Mouse (Mus musculus): ENCODE data around the gene Zfhx3. TPM values are rescaled to one million over a fixed set of nuclear protein-coding genes. Genes with fewer than 3 reads are reported as not detected.

Gene Zfhx3
- total RNA-seq, 1 experiment from 2014 or later = 2.1 TPM

DNA sequence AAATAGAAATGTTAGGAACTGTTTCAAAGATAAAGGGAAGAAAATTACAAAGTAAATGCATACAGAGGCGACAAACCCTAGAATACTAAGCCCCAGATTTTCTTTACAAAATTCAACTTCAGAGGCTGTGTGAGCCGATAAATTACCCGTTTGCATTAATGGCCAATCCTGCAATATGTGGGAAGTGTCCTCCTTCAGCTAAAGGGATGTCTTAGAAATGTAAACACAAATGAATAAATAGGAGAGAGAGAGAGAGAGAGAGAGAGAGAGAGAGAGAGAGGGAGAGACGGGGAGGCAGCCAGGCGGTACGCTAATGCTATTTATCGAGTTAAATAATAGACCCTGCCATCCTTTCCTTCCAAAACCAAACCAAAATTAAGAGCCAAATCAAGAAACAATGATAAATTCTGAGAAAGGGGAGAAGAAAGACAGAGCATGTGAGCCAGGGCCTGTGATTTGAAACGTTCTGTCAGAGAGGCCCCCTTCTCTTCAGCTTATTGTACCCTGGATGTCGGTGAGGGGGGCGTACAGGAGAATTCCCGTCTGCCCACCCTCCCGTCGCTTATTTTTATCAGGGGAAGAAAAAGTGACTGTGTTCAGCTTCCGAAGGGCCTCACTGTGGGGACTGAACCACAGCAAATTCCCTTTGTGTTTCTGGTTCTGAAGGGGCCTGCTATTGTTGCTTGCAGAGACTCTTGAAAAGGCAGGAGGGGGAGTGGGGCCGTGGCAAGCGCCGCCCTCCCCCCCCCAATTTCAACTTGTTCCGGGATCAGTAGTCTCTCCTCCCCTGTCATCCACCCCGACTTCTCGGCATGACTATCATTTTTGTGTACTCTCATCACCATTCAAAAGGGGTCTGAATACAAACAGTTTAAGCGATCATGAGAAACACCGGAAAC is 303.8 kb downstream of the Zfhx3 start:
- ATAC-seq (replicated peaks in 1 of 2; ENCODE audit: insufficient read depth in 1 of 2, low FRiP score in 2 of 2, low TSS enrichment in 1 of 2, low read depth in 1 of 2, poor library complexity in 2 of 2, severe bottlenecking in 2 of 2) = no peak

DNA sequence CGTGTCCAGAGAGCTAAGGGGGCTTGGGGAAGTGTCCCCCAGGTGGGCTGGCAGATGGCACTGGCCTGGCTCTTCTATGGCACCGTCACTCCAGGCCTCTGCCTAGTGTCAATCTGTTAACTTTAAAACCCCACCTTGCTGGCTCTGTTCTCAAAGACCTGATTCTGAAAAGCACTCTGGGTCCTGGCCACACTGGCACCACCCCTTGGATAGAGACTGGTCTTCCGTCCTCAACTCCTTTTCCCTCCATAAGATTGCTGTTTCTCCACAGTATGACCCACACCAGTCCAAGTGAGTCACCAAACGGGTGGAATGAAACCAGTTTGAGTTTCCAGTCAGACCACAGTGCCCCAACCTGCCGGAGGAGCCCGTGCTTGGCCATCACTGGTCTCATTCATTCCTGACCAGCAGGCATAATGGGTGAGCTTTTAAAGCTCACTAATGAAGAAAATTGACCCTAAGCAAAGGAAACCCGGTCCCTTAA is 304.5 kb downstream of the Zfhx3 start:
- ATAC-seq (replicated peaks in 1 of 2; ENCODE audit: insufficient read depth in 1 of 2, low FRiP score in 2 of 2, low TSS enrichment in 1 of 2, low read depth in 1 of 2, poor library complexity in 2 of 2, severe bottlenecking in 2 of 2) = no peak

DNA sequence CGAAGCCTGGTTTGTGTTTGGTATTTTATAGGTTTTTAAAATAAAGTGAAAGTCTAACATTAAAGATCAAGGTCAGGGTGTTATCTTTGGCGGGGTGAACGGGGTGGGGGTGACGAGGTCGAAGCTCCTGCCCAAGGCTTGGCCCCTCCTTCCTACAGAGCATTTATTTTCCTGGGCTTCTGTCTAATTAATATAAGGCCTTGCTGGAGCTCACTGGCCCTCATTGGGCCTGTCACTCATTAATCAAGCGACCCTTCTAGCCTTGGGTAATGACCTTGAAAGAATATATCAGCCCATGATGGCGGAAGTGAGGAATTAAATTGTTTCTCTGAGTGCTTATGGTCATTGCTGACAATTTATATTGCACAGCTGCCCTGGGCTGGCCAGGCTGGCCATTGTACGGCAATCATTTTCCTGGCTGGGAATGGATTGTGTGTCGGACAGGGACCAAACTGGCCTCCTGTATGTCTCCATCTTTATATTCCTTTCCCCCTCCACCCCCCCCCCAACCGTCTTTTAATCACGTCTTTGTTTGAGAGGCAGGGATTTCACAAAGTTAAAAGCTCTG is 322.2 kb downstream of the Zfhx3 start:
- ATAC-seq (replicated peaks in 1 of 2; ENCODE audit: insufficient read depth in 1 of 2, low FRiP score in 2 of 2, low TSS enrichment in 1 of 2, low read depth in 1 of 2, poor library complexity in 2 of 2, severe bottlenecking in 2 of 2) = no peak

- ATAC-seq (replicated peaks in 1 of 2; ENCODE audit: insufficient read depth in 1 of 2, low FRiP score in 2 of 2, low TSS enrichment in 1 of 2, low read depth in 1 of 2, poor library complexity in 2 of 2, severe bottlenecking in 2 of 2) = no peak
These were observed 335.5 kb downstream of the Zfhx3 start for GRCm38 (mm10) chr8:108277960-108278359.

DNA sequence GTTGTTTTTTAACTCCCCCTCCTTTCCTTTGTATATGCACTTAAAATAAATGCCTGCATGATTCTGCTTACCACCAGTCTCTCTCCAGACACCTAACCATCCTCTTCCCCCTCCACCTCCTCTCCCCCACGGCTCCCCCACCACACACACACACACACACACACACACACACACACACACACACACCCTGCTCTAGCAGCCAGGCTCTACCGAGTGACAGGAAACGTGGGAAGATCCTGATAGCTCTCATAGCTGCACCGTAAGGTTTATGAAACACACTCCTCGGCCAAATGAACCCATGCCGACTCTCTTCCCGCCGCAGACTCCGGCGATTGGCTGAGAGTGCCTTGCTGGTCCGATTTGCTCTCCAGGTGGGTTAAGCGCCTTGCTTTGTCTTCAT is 339.5 kb downstream of the Zfhx3 start:
- ATAC-seq (replicated peaks in 1 of 2; ENCODE audit: insufficient read depth in 1 of 2, low FRiP score in 2 of 2, low TSS enrichment in 1 of 2, low read depth in 1 of 2, poor library complexity in 2 of 2, severe bottlenecking in 2 of 2) = peak; percentile 48 to 59; a peak in 3 of 4 replicates

GRCm38 (mm10) chr8:108286117-108286516 is 343.7 kb downstream of the Zfhx3 start:
- ATAC-seq (replicated peaks in 1 of 2; ENCODE audit: insufficient read depth in 1 of 2, low FRiP score in 2 of 2, low TSS enrichment in 1 of 2, low read depth in 1 of 2, poor library complexity in 2 of 2, severe bottlenecking in 2 of 2) = peak; percentile 88

DNA sequence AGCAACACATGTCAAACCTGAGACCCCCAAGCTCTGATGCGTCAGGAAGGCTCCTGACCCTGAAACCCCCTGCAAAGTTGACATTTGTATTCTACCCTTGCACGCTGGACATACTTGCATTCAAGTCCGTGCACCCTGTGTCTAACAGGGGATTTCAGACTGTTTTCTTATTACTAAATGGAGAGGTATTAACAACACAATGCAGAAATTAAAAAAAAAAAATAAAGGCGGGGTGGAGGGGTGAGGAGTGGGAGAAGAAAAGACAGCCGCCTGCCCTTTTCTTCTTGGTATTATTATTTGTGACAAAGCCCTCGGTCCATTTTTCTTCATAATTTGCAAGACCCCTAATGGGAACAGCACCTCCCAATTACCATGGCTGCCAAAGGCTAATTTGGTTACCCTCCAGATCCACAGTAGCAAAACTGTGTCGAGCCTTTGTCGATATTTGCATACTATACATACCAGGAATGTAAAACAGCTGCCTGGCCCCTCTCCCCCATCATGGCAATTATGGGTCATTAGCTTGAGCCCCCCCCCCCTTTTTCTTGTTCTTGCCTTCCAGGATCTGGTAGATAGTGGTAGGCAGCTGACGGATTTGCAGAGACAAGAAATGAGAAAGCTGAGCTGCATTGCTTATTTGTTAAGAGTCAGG is 358.6 kb downstream of the Zfhx3 start:
- ATAC-seq (replicated peaks in 1 of 2; ENCODE audit: insufficient read depth in 1 of 2, low FRiP score in 2 of 2, low TSS enrichment in 1 of 2, low read depth in 1 of 2, poor library complexity in 2 of 2, severe bottlenecking in 2 of 2) = no peak

DNA sequence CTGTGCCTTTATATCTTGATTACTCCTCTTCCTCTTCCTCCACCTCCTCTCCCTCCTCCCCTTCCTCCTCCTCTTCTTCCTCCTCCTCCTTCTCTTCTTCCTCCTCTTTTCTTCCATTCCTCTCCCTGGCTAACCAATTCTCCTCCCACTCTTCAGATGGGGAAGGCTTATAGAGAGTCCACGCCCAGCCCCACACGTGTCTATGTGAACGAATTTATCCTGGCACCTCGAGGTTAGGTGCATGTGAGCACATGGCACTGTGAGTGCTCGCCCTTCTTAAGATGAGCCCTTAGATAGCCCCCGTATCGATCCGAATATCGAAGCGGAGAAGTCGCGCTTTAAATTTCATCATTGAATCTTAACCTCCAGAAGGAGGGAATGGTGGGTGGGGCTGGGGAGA is 359.2 kb downstream of the Zfhx3 start:
- ATAC-seq (replicated peaks in 1 of 2; ENCODE audit: insufficient read depth in 1 of 2, low FRiP score in 2 of 2, low TSS enrichment in 1 of 2, low read depth in 1 of 2, poor library complexity in 2 of 2, severe bottlenecking in 2 of 2) = no peak

DNA sequence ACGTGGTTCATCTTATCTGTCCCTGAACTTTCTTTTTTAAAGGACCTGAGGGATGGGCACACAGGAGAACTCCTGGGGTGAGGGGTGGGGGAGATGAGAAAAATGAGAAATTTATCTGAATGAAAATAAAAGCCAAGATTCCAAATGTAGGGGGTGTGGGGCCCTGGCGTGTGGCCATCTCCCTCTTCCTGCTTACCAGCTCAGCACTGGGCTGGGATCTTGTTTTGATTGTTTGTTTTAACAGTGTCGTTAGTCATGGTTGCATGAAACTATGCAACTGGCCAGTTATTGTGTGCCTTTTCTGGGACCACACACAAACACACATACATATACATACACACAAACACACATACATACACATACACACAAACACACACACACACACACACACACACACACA is 362.9 kb downstream of the Zfhx3 start:
- ATAC-seq (replicated peaks in 1 of 2; ENCODE audit: insufficient read depth in 1 of 2, low FRiP score in 2 of 2, low TSS enrichment in 1 of 2, low read depth in 1 of 2, poor library complexity in 2 of 2, severe bottlenecking in 2 of 2) = no peak

DNA sequence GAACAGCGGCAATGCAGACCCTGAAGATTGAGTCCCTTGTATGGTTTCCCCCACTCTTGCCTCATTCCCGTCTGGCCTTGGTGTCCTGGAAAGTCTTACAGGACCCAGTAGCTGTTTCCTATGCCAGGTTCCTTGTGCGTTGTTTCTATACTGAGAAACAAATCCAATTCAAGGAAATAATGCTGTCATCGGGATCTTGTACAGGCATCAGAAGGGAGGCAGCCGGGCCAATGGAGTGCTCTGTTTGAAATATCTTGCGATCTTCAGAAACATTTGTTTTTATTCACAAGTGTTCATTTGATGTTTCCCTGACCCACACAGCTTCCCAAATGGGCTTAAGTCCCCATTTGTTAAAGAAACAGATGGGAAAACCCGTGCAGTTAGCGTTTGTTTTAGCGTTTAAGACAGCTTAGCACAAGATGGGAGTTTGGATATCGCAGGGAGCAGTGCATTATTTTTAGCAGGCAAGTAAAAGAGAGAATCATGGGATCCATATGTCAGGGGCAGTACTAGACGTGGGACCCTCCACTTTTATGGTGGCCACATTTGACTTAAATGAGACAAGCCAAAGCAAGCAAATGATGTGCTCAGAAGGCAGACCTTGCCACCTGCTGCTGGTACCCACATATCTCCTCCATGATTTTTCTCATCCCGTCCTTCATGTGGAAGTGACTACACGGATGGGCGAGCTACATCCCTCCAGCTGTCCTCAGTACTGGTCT is 367.2 kb downstream of the Zfhx3 start:
- ATAC-seq (replicated peaks in 1 of 2; ENCODE audit: insufficient read depth in 1 of 2, low FRiP score in 2 of 2, low TSS enrichment in 1 of 2, low read depth in 1 of 2, poor library complexity in 2 of 2, severe bottlenecking in 2 of 2) = no peak

- ATAC-seq (replicated peaks in 1 of 2; ENCODE audit: insufficient read depth in 1 of 2, low FRiP score in 2 of 2, low TSS enrichment in 1 of 2, low read depth in 1 of 2, poor library complexity in 2 of 2, severe bottlenecking in 2 of 2) = 0 out of 4 replicates have a peak, but pooled peaks of 1 of the 2 experiments have one; percentile 25
These were observed 372.6 kb downstream of the Zfhx3 start for GRCm38 (mm10) chr8:108315046-108315445.

GRCm38 (mm10) chr8:108317532-108318093 is 375.2 kb downstream of the Zfhx3 start:
- no peak for ATAC-seq (replicated peaks in 1 of 2; ENCODE audit: insufficient read depth in 1 of 2, low FRiP score in 2 of 2, low TSS enrichment in 1 of 2, low read depth in 1 of 2, poor library complexity in 2 of 2, severe bottlenecking in 2 of 2)

DNA sequence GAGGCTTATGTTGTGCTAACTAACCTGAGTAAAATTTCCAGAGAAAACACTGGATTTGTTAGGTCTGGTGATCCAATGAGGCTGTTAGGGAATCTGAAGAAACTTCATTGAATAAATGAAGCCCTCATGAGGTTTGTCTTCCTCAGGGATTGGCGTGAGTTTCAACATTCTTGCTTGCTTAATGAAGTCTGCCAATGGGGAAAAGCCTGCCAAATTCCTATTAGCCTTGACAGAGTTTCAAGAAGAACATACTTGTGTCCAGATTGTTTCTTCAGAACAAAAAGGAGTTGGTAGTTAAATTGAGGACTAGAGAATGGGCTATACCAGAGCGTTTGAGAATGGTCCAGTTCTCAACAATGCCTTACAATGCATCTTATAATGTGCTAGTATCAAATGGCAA is 385.3 kb downstream of the Zfhx3 start:
- no peak for ATAC-seq (replicated peaks in 1 of 2; ENCODE audit: insufficient read depth in 1 of 2, low FRiP score in 2 of 2, low TSS enrichment in 1 of 2, low read depth in 1 of 2, poor library complexity in 2 of 2, severe bottlenecking in 2 of 2)

DNA sequence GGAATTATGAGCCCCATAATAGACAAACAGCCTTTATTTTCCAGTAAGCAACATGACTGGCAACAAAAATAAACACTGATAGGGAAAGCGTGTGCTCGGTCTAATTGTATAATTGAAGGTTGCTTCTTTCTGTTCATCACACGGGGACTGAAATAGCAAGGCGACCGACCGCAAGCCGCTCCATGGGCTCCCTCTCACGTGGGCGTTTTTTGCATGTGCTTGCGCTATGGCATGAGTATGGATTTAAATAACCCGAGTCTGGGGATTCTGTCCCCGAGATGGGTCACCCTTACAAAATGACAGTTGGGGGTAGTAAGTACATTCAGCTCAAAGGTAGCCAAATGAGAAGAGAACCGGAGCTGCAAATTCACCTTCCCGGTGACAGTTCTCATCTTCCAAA is 405.9 kb downstream of the Zfhx3 start:
- ATAC-seq (replicated peaks in 1 of 2; ENCODE audit: insufficient read depth in 1 of 2, low FRiP score in 2 of 2, low TSS enrichment in 1 of 2, low read depth in 1 of 2, poor library complexity in 2 of 2, severe bottlenecking in 2 of 2) = no peak

GRCm38 (mm10) chr8:108348776-108349175 is 406.3 kb downstream of the Zfhx3 start:
- no peak for ATAC-seq (replicated peaks in 1 of 2; ENCODE audit: insufficient read depth in 1 of 2, low FRiP score in 2 of 2, low TSS enrichment in 1 of 2, low read depth in 1 of 2, poor library complexity in 2 of 2, severe bottlenecking in 2 of 2)

DNA sequence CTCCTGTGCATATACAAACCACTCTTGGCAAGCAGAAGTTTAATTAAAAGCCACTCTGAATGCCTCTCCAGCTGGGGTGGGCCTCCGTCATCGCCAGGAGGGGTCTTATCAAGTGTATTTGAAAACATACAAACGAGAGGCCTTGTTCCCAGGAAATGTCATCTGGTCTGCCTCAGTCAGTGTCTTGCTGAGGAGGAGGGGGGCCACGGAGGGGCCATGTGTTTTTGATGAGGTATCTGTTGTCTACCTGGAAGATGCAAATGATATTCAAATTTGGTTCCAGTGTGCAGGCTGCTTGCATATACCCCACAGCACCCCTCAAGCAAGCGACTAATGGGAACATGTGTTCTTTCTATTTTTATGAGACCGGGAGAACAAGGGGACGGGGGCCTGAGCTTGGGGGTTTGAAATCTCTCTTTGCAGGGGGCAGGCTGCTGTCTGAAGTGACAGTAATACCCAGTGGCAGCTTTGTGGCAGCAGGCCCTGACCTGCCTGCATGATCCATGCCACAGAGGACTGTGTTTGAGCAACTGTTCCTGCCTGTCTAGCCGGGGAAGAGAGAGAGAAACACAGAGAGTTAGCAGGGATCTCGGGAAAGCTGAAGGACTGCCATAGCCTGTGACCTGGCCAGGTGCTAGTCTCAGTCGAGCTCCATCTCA is 412.8 kb downstream of the Zfhx3 start:
- no peak for ATAC-seq (replicated peaks in 1 of 2; ENCODE audit: insufficient read depth in 1 of 2, low FRiP score in 2 of 2, low TSS enrichment in 1 of 2, low read depth in 1 of 2, poor library complexity in 2 of 2, severe bottlenecking in 2 of 2)

- ATAC-seq (replicated peaks in 1 of 2; ENCODE audit: insufficient read depth in 1 of 2, low FRiP score in 2 of 2, low TSS enrichment in 1 of 2, low read depth in 1 of 2, poor library complexity in 2 of 2, severe bottlenecking in 2 of 2) = no peak
These were observed 419.0 kb downstream of the Zfhx3 start for GRCm38 (mm10) chr8:108361402-108361801.
